Mouse (Mus musculus): ENCODE results near the gene Atp6v0d1.
"Not testable (repeated sequence)": the region's sequence is repeated elsewhere in the genome, so short reads cannot be mapped to it uniquely, and the experiment has no call there.

The Atp6v0d1 gene

GRCm38 (mm10) chr8:105573427-105573826 is 7.6 kb upstream of the Atp6v0d1 start:
- no peak for DNase-seq

DNA sequence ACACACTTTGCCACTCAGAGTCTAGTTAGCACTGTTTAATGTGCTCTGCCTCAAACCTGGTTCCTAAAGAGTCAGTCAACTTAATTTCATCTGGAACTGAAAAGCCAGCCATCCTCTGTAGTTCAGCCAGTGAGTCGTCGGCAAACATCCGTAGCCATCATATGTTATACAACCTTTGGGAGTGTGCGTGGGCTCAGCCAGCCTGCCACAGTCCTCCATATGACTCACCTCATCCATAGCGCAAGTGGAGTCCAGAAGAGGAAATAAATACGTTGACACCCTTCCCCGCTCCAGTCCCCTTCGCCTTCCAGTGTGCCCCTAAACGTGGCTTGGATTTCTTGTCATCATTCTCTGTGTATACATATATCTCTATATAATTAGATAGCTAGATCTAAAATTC is 6.0 kb upstream of the Atp6v0d1 start:
- peak; percentile 69 for DNase-seq

DNA sequence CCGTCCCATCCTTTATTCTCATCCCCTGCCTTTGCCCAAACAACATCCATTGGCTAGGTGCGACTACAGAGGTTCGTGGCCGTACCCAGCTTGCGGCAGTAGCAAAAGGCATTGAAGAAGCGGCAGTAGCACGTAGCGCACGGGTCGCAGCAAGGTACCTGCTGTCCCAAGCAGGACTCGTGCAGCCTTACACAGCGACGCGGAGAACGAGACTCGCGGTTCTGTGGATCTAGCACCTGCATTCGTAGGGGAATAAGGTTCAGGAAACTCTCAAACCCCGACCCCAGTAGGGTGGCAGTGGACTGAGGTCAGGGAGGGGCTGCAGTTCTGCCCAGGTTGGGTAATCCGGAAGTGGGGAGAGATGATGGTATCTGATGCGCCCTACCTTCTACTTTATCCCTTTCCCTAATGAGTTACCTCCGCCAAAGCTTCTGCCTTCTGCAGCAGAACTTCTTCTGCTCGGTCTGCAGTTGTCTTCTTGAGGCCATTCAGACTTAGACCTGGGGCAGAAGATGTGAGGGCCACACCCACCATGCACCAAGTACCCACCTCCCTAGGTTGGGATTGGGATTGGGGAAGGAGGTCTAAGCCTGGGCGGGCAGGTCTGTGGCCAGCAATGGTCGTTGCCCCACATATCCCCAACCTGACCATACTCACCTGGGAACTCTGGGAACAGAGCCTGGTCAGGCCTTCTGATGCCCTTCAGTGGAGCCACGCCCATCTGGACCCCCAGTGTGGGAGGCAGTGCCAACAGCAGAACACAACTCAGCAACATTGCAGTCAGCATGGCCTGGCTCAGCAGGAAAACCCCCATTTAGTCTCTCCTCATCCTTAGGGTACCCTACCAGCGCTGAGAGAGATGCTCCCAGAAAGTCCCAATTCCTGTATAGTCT is 1.1 kb upstream of the Atp6v0d1 start:
- DNase-seq = peak; percentile 18

- DNase-seq = no peak
Measured at GRCm38 (mm10) chr8:105565401-105565881, 406 bp downstream of the Atp6v0d1 start.

DNA sequence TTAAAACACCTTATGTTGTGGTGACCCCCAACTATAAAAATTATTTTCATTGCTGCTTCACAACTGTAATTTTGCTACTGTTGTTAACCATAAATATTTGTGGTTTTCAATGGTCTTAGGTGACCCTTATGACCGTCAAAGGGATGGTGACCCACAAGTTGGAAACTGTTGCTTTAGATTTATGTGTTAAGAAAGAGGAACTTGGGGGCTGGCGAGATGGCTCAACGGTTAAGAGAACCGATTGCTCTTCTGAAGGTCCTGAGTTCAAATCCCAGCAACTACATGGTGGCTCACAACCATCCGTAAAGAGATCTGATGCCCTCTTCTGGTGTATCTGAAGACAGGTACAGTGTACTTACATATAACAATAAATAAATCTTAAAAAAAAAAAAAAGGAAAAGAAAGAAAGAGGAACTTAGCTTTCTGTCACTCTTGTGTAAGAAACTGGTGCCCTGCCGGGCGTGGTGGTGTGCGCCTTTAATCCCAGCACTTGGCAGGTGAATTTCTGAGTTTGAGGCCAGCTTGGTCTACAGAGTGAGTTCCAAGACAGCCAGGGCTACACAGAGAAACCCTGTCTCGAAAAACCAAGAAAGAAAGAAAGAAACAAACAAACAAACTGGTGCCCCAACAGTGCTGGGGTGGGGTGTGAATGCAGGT is 1.1 kb downstream of the Atp6v0d1 start:
- not testable (repeated sequence) for DNase-seq

DNA sequence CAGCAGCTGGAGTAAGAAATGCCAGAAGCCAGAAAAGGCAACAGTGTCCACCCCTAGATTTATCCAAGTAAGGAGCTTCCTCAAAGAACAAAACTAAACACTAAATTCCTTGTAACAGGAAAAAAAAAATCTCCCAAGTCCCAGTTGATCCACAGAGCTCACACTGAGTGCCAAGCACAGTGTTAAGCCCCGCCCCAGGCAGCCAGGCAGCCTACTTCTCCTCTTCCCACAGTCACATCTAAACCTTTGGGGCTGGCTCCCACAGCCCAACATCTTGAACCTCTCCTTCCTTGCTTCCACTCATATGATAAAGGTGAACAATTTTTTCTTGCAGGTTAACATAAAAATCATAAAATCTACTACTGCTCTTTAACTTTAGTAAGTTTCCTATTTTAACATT is 2.0 kb downstream of the Atp6v0d1 start:
- no peak for DNase-seq

DNA sequence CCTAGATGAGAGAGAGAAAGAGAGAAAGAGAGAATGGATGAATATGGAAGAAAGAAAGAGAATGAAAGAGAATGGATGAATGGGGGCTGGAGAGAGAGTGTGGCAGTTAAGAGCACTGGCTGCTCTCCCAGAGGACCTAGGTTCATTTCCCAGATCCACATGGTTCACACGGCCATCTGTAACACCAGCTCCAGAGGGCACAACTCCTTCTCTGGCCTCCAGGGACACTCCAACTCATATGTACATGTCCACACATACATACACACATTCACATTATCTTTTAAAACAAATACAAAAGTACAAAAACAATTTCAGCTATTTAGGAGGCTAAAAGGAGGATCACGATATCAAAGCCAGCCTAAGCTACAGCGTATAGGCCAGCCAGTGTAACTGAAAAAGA is 3.0 kb downstream of the Atp6v0d1 start:
- no peak for DNase-seq

DNA sequence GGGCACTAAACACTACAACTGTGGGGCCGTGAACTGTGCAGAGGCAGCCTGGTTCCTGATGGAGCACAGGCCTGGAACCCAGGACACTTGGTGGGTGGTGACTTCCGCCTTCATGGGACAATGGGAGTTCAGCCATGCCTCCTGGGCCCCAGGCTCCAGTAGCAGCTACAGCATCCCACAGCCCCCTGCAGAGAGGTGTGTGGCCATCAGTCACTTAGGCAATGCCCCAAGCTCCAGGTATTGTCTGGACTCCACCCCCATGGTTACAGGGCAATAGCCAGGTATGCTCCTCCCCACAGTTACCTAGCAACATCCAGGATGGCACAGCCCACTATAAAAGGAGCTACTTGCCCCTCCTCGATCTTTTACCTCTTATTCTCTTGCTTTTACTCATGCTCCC is 10.6 kb downstream of the Atp6v0d1 start:
- DNase-seq = no peak

- DNase-seq = peak; percentile 59
Measured at GRCm38 (mm10) chr8:105554087-105554486, 11.8 kb downstream of the Atp6v0d1 start.

DNA sequence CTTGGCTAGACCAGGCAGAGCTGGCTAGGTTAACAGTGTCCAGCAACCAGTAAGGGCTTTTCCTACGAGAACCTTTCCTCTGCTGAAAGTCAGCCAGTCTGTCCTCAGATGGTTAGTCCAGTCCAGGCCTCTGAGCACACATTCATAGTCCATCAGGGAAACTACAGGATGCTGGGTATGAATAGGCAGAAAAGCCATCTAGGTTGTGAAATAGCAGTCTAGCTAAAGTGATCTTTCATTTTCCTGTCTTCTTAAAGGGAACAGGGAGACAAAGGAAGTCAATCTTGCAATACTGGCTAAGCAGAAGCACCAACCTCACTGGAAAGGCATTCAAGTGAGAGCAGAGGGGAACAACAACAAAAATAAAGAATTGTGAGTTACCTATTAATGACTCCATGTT is 13.0 kb downstream of the Atp6v0d1 start:
- no peak for DNase-seq

DNA sequence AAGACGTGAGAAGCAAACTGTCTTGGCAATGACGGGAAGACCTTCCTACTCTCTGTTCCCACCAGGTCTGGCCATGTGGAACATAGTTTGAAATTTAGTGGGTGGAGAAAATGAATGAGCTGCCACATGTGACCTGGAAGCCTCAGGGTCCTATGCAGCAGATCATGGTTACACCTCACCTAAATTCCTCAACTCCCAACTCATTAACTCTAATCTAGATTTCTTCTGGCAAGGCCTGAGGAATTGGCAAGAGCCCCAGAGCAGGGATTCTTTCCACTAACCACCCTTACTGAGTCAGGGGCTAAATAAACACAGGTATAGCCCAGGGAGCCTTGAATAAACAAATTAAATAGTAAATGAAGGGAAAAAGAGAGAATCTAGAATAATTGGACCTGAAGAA is 13.8 kb downstream of the Atp6v0d1 start:
- no peak for DNase-seq

- no peak for DNase-seq
Measured at GRCm38 (mm10) chr8:105550083-105550482, 15.8 kb downstream of the Atp6v0d1 start.

DNA sequence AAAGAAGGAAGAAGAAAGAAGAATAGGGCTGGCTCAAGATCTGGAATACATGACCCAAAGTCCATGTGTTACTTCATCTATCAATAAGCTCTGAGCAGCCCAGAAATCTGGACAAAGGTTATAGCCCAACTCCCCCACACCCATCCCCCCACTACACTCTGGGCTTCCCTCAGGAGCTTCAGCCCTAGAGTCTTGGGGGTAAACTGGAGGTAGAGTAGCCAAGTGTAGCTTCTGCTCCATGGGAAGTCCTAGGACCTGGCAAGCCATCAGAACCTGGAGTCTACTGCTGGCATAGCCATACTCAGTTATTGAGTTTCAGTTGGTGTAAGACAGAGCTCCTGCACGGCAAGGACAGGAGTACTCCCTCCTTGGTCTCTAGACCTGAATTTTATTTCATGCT is 16.3 kb downstream of the Atp6v0d1 start:
- DNase-seq = no peak

DNA sequence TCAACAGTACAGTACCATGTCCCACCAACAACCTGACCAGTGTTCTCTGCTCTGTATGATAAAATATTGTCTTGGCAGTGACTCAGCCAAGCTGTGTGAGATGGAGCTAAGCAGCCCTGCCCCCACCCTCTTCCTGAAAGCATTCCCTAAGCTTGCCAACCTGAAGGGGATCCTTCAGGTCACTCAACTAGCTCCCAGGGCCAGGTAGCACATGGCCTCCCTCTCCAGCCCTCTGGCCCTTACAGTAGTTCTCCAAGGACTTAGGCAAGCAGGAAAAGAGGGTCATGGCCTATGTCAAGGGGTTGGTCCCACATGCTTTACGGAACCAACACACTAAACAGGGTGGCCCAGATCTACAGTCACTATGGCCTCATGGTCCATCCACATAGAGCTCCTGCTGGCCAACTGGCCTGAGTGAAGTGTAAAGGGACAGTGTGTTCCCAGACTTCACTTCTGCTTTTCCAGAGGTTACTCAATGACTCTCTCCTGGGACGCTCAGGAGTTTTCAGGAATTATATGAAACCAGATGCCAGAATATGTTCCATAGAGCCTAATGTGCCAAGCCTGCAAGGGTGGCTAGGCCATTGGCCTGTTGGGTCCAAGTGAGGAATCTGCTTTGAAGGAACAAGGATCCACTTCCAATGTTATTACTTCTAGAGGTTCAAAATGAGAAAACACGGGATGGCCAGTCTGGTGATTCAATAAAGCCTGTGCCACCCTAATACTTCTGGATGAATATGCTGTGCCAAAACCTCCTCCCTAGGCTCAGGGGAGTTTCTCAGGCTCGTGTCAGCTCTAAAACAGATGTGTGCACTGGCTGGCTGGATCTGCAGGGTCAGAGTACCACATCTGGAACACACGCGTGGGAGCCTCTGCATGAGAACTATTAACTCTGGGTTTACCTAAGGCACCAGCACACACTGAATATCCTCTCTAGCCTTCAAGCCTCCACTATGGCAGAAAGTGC is 19.2 kb downstream of the Atp6v0d1 start:
- DNase-seq = no peak

GRCm38 (mm10) chr8:105545249-105545648 is 20.6 kb downstream of the Atp6v0d1 start:
- DNase-seq = peak; percentile 44

DNA sequence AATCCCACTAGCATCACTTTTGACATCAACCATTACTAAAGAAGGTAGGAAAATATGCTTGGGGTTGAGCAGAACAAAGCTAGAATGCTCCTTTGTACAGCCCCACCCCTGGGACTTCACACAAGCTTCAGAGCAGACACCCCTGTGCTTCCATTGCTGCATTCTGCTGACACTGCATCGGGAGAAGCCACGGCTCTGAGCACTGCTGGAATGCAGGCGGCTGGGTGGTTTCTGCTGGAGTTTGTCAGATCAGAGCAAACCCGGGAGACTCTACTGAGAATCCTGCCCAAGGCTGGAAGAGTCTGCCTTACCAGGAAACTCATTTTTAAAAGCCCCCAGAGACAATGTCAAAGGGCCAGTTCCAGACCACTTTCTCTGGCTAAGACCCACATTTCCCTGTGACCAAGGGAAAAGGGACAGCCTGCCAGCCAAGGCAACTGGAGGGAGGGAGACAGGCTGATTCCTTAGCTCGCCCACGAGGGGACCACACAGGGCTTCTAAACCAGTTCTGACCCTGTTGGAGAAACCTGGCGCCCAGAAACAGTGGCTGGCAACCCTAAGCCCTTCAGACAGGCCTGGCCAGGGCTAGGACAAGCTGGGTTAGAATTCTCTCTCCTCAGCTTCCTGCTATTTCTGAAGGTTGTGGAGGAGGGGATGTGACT is 21.2 kb downstream of the Atp6v0d1 start:
- no peak for DNase-seq

DNA sequence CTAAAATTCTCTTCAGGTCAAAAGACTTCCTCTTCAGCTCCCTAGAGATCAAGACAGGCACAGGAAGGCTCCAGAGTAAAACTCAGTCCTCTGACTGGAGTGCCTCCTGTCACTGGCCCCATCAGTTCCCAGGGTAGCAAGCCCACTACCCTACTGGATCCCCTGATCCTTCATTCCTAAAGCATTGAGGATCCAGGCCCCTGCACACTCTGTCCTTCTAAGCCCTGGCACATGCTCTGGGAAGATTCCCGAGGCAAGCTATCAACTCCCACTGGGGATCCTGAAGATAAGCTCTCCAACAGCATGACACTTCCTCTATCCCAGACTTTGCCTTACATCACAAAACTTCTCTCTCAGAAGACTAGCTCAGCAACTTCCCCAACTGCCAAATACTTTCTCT is 22.1 kb downstream of the Atp6v0d1 start:
- DNase-seq = no peak

DNA sequence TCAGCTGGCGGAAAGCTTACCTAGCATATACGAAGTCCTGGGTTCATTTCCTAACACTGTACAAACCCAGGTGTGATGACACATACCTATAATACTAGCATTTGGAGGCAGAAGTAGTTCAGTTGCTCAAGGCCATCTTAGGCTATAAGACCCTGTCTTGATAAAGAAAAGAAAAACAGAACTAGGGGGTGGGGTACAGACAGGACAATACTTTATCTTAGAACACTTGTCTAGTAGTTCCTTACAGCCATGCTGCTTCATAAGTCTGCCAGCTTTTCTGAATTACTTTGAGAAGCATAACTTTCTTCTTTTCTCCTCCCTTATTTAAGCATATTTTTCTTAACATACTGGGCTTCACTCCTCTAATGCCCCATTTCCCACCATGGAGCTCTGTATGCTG is 23.0 kb downstream of the Atp6v0d1 start:
- no peak for DNase-seq

DNA sequence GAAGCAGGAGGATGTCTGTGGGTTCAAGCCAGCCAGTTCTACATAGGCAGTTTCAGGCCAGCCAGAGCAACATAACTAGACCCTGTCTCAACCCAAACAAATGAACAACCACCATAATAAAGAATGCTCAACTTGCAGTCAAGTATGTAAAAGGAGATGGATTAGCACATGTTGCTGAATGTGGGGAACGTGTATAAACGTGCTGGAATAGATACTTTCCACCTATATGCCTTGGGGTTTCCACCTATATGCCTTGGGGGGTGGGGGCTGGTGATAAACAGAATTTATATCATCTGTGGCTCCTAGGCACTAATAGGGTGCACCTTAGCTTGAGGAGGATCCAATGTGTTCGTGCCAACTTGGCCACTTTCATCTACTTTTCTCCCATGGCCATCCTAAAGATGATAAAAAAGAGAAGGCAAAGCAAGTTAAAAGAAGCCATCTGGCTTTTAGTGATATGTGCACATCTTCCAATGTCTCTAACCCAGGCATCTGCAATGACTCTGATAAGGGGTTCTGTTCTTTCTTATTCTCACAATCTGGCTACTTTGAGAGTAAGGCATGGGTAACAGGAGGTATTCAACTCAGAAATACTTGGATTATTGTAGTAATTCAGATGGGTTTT is 23.7 kb downstream of the Atp6v0d1 start:
- DNase-seq = no peak

- DNase-seq = no peak
Measured at GRCm38 (mm10) chr8:105538940-105539339, 26.9 kb downstream of the Atp6v0d1 start.

DNA sequence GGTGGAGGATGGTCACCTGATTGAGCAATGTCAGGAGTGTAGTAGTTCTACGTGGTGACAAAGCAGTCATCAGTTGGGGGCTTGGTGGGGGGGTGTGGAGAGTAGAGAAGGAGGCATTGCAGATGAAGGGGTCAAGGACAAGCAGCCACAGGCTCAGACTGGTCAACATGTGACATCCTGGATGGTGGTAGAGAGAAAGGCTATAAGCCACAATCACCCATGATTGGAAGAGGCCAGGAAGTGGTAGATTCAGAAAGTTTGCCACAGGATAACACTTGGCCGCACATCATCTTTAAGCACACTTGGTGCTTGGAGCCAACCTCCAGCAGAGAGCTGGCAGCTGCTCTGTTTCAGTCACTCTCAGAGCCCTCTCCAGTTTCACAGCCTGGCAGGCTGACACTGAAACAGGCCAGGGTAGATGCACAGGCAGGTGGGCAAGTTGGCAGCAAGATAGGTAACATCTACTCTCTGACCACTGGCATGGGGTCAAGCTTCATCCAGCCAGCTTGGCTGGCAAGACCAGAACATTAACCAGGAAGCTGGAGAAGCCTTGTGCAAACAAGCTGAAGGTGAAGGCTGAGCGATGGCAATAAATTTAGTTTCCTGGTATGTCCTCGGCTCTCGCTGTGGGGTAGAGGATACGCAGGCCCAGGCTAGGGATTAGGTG is 28.7 kb downstream of the Atp6v0d1 start:
- DNase-seq = no peak
